Mouse (Mus musculus) liver, adult 10 weeks (tissue): ENCODE results near the gene Efcab11. TPM values are rescaled to one million over a fixed set of nuclear protein-coding genes. Genes with fewer than 3 reads are reported as not detected.

Source experiments
- polyA plus RNA-seq: library from polyadenylated mRNA; stranded (reverse); fragments of 350-450 nt; fragmentation: Illumina TruSeq; extraction: RNeasy Lipid Tissue Mini Kit (QIAGEN cat#74804); gene quantifications from one replicate; pipeline ENCODE4 v1.2.3, GENCODE M21; 2014; ENCODE audit warnings: low read depth, low replicate concordance

The Efcab11 gene
- polyA plus RNA-seq, result 0.26 TPM

DNA sequence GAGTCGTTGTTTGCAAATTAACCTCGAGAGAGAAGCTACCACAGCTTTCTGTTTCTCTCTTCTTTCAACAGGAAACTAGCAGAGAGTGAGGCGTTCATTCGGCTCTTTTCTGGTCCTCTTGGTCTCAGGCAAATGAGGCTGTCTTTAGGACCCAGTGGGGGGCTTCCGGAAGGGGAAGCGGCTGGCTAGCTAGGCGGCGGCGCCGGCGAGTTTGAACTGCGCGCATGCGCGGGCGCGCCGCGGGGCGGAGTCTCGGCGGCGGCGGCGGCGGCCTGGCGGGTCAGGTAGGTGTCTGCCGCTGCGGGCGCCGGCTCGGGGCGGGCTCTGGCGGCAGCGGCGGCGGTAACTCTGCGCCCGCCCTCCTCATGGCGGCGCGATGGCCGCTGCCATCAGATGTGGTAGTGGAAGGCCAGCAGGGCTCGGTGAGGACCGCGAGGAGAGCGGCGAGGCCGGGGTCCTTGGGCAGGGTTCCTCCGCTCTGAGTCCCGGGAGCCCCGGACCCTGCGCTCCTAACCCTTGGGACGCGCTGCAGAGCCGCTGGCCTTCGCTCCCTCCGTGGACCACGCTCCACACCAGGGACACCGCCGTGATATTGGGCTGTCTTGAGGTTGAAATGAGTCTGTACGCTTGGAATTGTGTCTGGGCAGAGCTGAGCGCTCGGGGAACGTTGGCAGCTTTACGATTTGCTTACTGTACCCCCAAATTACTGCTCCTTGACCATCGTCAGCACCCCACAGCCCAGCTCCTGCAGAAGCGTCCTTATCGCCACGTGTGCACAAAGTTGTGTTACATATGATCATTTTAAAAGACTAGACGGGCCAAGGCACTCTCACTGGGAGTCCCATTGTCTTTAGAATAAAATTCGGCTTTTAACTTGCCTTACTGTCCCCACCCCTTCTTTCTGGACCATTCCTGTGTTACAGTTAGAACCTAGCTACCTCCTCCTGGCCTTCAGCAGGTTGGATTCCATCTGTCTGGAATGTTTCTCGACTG is at the start of gene Efcab11, which contains the start of gene Tdp1:
Gene Efcab11, minus strand, starts transcription at position 171 of the 993 bp plus-strand sequence.
Gene Tdp1, plus strand, starts transcription at position 249 of the 993 bp plus-strand sequence.

Other genes with a start within 250 kb of the Efcab11 start
- gene Tdp1, start 78 bp upstream of the Efcab11 start, polyA plus RNA-seq, result 1.2 TPM
- 0.24 TPM for gene Kcnk13, start 80.1 kb upstream of the Efcab11 start, polyA plus RNA-seq
- gene Psmc1, start 225.7 kb upstream of the Efcab11 start, polyA plus RNA-seq, result 203 TPM